Mouse (Mus musculus) MEL (cell line): Measurements from ENCODE around the gene Olfr193.

Experiments
- CTCF ChIP-seq, 3 experiments: IDR thresholded peaks in 2 of 3; conservative IDR thresholded peaks in 1 of 3; 2 replicates each; pipeline ENCODE4 v1.5.1; 2011 to 2012; ENCODE audit warnings: low read length in 3 of 3, low read depth in 2 of 3, mild to moderate bottlenecking in 2 of 3, improper control_type of control experiment in 1 of 3, inconsistent platforms in 1 of 3, mixed read lengths in 1 of 3, moderate library complexity in 1 of 3; ENCODE audit not compliant: control insufficient read depth in 1 of 3, insufficient read depth in 1 of 3, poor library complexity in 1 of 3, severe bottlenecking in 1 of 3
- EP300 ChIP-seq, 2 experiments: IDR thresholded peaks; 2 replicates each; pipeline ENCODE4 v1.6.1; 2011; ENCODE audit warnings: improper control_type of control experiment in 2 of 2, low read length in 2 of 2, low read depth in 1 of 2, mild to moderate bottlenecking in 1 of 2
- JUND ChIP-seq: IDR thresholded peaks from 2 replicates; pipeline ENCODE4 v1.6.1; 2011; ENCODE audit warnings: low read depth, mild to moderate bottlenecking, improper control_type of control experiment, low read length
- RCOR1 ChIP-seq: IDR thresholded peaks from 2 replicates; pipeline ENCODE4 v1.6.1; 2012; ENCODE audit warnings: low read depth, mild to moderate bottlenecking, inconsistent platforms, low read length, improper control_type of control experiment
- TCF12 ChIP-seq: IDR thresholded peaks from 2 replicates; pipeline ENCODE4 v1.6.1; 2014; ENCODE audit warnings: low read depth, mild to moderate bottlenecking, inconsistent platforms, low read length, improper control_type of control experiment, moderate library complexity

DNA sequence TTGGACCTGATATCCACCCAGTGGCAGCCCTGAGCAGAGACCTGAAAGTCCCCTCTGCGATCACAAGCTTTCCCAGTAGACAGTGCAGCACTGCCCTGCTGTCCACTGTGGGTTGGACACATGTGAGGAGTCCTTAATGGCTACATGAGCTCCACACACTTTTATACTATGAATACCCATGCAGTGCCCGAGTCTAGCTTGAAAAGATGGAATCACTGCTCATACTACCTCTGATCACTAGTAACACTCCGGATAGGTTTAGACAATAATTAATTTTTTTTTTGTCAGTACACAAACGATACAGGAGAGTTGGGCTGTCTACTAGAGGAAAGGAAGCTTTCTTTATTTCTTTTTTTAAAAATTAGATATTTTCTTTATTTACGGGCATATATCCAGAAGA, 33.8 kb downstream of the Olfr193 start, which contains the start of gene Olfr190:
- TF ChIP-seq CTCF (IDR thresholded peaks at IDR 0.05 in 2 of 3, conservative IDR thresholded peaks at IDR 0.05 in 1 of 3; ENCODE audit: control insufficient read depth in 1 of 3, insufficient read depth in 1 of 3, low read depth in 2 of 3, low read length in 3 of 3, poor library complexity in 1 of 3, severe bottlenecking in 1 of 3) (no peak), TCF12 (no peak), RCOR1 (no peak), JUND (no peak), EP300 (IDR thresholded peaks at IDR 0.05; ENCODE audit: low read depth in 1 of 2, low read length in 2 of 2) (no peak)
